9 mouse cellular contexts compared by ENCODE assay signal in the genomic region with DNA sequence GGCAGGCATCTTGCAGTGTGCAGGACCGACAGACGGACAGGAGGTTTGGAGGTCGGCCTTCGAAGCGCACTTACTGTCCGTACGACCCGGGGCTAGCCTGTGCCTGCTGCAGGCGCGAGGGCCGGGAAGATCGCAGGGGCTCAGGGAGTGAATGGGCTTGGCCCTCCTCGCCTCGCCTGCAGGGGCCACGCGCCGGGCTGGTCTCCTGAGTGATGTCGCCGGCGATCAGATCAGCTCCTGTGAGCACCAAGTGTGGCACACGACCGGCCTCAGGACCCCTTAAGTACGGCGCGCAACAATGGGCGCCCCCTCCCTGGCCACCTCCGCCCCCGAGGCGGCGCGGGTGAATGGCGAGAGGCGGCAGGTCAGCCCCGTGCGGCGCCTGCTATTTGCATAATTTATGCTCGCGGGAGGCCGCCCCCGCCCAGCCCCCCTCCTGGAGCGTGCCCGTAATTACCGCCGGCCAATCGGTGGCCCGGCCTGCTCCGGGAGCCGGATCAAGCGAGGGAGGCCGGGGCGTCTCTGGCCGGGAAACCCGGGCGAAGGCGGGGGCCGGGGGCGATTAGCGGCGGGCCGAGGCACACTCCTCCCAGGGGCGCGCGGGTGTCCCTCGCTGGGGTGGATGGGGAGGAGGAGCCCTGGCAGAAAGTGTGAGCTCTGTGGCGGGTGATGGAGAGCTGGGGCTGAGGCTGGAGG. TPM values are rescaled to one million over a fixed set of nuclear protein-coding genes. Genes with fewer than 3 reads are reported as not detected.
A peak's percentile ranks its signal among the peaks of the same experiment; 100 is the strongest.
DNase-seq lines count a peak whose midpoint lies in the region; ATAC-seq lines count a peak whose summit lies in the region.
"Had no signal": no experiment of that assay in that cellular context is flagged by ENCODE, and none has a peak within 500 bp of the region (broad histone marks: within the 10 kb centered on the region; RNA-seq: fewer than 3 reads in every experiment).

Gene Neurog1 (minus strand): TSS at position 240 of the 696 bp plus-strand sequence.

- H3K4me3 ChIP-seq in intestine, embryonic 16.5 days (ENCODE audit: low read length): peak within 1 kb of the TSS; percentile 35
- peak within 1 kb of the TSS; percentile 14; the same call in 1 of the 2 replicates for H3K4me3 ChIP-seq in liver, embryonic 13.5 days (replicated peaks)
- peak within 1 kb of the TSS; percentile 37 for H3K4me3 ChIP-seq in stomach, embryonic 16.5 days (replicated peaks; ENCODE audit: low read length)

- WGBS in intestine, embryonic 16.5 days: 1% methylated on average over 65 of the region's 65 CpGs
- WGBS in liver, embryonic 13.5 days (ENCODE audit: insufficient replicate concordance): 1% methylated on average over 58 of the region's 65 CpGs
- WGBS in stomach, embryonic 16.5 days: under 1% methylated on average over 64 of the region's 65 CpGs

- H3K27ac ChIP-seq in intestine, embryonic 16.5 days (ENCODE audit: low read length): no peak within 1 kb of the TSS
- no peak within 1 kb of the TSS for H3K27ac ChIP-seq in liver, embryonic 13.5 days
- no peak within 1 kb of the TSS for H3K27ac ChIP-seq in stomach, embryonic 16.5 days (ENCODE audit: low read length)

- H3K9ac ChIP-seq in intestine, embryonic 16.5 days (ENCODE audit: low read depth, low read length): no peak within 1 kb of the TSS
- no peak within 1 kb of the TSS for H3K9ac ChIP-seq in liver, embryonic 13.5 days
- H3K9ac ChIP-seq in stomach, embryonic 16.5 days (ENCODE audit: low read length): peak within 1 kb of the TSS; percentile 16; the same call in 1 of the 2 replicates

- H3K9me3 ChIP-seq in intestine, embryonic 16.5 days (ENCODE audit: control insufficient read depth, low read length): no peaks in the 10 kb centered on the region
- H3K9me3 ChIP-seq in liver, embryonic 13.5 days (replicated peaks): no peaks in the 10 kb centered on the region
- no peaks in the 10 kb centered on the region for H3K9me3 ChIP-seq in stomach, embryonic 16.5 days (replicated peaks; ENCODE audit: control insufficient read depth, low read length)

- peak; percentile 38; the same call in 1 of the 2 replicates for ATAC-seq in intestine, embryonic 16.5 days
- no peak for ATAC-seq in liver, embryonic 13.5 days (ENCODE audit: low read depth)
- peak; percentile 37; the same call in 1 of the 2 replicates for ATAC-seq in stomach, embryonic 16.5 days (ENCODE audit: insufficient read depth, low FRiP score)

- H3K4me2 ChIP-seq in intestine, embryonic 16.5 days (ENCODE audit: low read depth, low read length): peak within 1 kb of the TSS; percentile 44
- peak within 1 kb of the TSS; percentile 17; the same call in 1 of the 2 replicates for H3K4me2 ChIP-seq in liver, embryonic 13.5 days
- peak within 1 kb of the TSS; percentile 53 for H3K4me2 ChIP-seq in stomach, embryonic 16.5 days (ENCODE audit: low read depth, low read length)

- H3K4me1 ChIP-seq in intestine, embryonic 16.5 days (ENCODE audit: control insufficient read depth, insufficient read depth, low read length): peaks cover 3% of the 10 kb centered on the region
- no peaks in the 10 kb centered on the region for H3K4me1 ChIP-seq in liver, embryonic 13.5 days (replicated peaks)
- H3K4me1 ChIP-seq in stomach, embryonic 16.5 days (ENCODE audit: control insufficient read depth, insufficient read depth, low read length): peaks cover 4% of the 10 kb centered on the region; the same call in 1 of the 2 replicates

- DNase-seq in adrenal gland, postnatal 10 days: peak; percentile 7
- no peak for DNase-seq in adrenal gland, adult 8-10 months
- DNase-seq in ovary, postnatal 36 days (ENCODE audit: low spot score): peak; percentile 16
- no peak for DNase-seq in ovary, postnatal 10 days (ENCODE audit: low spot score)
- DNase-seq in liver, embryonic 13.5 days: no peak
- DNase-seq in gastrocnemius, postnatal 4 days (ENCODE audit: low spot score in 2 of 2): no peak

- peaks cover 98% of the 10 kb centered on the region for H3K27me3 ChIP-seq in intestine, embryonic 16.5 days (replicated peaks; ENCODE audit: control insufficient read depth, insufficient read depth, low read length)
- peaks cover 100% of the 10 kb centered on the region for H3K27me3 ChIP-seq in liver, embryonic 13.5 days
- H3K27me3 ChIP-seq in stomach, embryonic 16.5 days (ENCODE audit: control insufficient read depth, insufficient read depth, low read length): peaks cover 98% of the 10 kb centered on the region

- no peaks in the 10 kb centered on the region for H3K36me3 ChIP-seq in intestine, embryonic 16.5 days (ENCODE audit: control insufficient read depth, insufficient read depth, low read length)
- no peaks in the 10 kb centered on the region for H3K36me3 ChIP-seq in liver, embryonic 13.5 days
- no peaks in the 10 kb centered on the region for H3K36me3 ChIP-seq in stomach, embryonic 16.5 days (ENCODE audit: control insufficient read depth, insufficient read depth, low read length)

RNA-seq across cellular contexts. Expression of gene Neurog1, which starts in this region (rescaled TPM):
- not detected for total RNA-seq in adrenal gland, postnatal 10 days (2021)
- not detected for total RNA-seq in adrenal gland, adult 8-10 months (2022)
- polyA plus RNA-seq in intestine, embryonic 16.5 days (2015; fragmentation: Nextera tagmentation; extraction: Ambion mirVana): not detected in 2 replicates
- polyA plus RNA-seq in liver, embryonic 13.5 days (2015; fragmentation: Nextera tagmentation; extraction: Ambion mirVana): not detected in 2 replicates
- polyA plus RNA-seq in stomach, embryonic 16.5 days (2015; fragmentation: Nextera tagmentation; extraction: Ambion mirVana): not detected in 2 replicates
- total RNA-seq in gastrocnemius, postnatal 4 days (2021): not detected
- total RNA-seq: left cerebral cortex, postnatal 10 days had no signal

Comparison
In these comparisons a context has a peak if more than half of its experiments do, and no peak if none do; other contexts are left out.
1. Peak in DNase-seq in adrenal gland, postnatal 10 days; RNA of the gene not detected or under 1 TPM.
2. Peak in ATAC-seq, H3K4me3 ChIP-seq and H3K4me2 ChIP-seq in intestine, embryonic 16.5 days; RNA of the gene not detected or under 1 TPM.
3. Peak in ATAC-seq, H3K4me3 ChIP-seq, H3K9ac ChIP-seq and H3K4me2 ChIP-seq in stomach, embryonic 16.5 days; RNA of the gene not detected or under 1 TPM.